Mouse (Mus musculus) liver, embryonic 14.5 days (tissue): ENCODE results near the gene E2f6.

Source experiments
- CTCF ChIP-seq: IDR thresholded peaks from 2 replicates; pipeline ENCODE4 v1.5.1; 2016; ENCODE audit warnings: antibody characterized with exemption, low read depth, control low read depth
- EP300 ChIP-seq: IDR thresholded peaks from 2 replicates; pipeline ENCODE4 v1.6.1; 2016; ENCODE audit warnings: antibody characterized with exemption, low read depth

DNA sequence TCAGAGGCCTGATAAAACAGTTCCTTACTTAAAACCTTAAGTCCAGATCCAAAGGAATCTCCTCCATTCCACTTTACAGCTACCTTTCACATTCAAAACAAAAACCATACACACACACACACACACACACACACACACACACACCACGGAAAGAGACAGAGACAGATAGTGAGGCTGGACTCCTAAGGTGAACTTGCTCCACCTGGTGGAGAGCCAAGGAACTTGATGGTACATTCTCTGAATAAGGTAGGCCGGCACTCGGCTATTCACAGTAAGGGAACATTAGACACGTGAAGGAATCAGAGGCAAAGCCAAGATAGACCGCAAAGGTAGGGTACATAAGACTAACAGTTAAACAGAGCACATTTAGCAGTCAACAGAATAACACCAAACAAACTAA, 5.3 kb upstream of the E2f6 start:
- peak; percentile 88 for TF ChIP-seq CTCF
- no peak for TF ChIP-seq EP300
